Mouse (Mus musculus) forebrain, postnatal 0 days (tissue): ENCODE data around the gene Ogfr. TPM values are rescaled to one million over a fixed set of nuclear protein-coding genes. Genes with fewer than 3 reads are reported as not detected.
A peak's percentile ranks its signal among the peaks of the same experiment; 100 is the strongest.

Experiments used
- ATAC-seq: fragments of 200-750 bp; cut with Nextera tagmentation; 2 replicates; pipeline ENCODE4 v1.8.0; 2017; ENCODE audit warnings: mild to moderate bottlenecking, moderate library complexity
- DNase-seq: peaks from one replicate; pipeline ENCODE4 v3.0.0-alpha.2; 2015
- H3K27ac ChIP-seq: fragments of 300-500 bp; sonication (generic); 2 replicates; pipeline ENCODE4 v1.5.1; 2014; ENCODE audit warnings: low read depth, mild to moderate bottlenecking, antibody characterized with exemption, low read length, moderate library complexity, mixed read lengths
- H3K27me3 ChIP-seq: fragments of 300-500 bp; sonication (generic); 2 replicates; pipeline ENCODE4 v1.6.1; 2014; ENCODE audit warnings: mild to moderate bottlenecking, low read length, mixed read lengths; ENCODE audit not compliant: insufficient read depth
- H3K36me3 ChIP-seq: fragments of 300-500 bp; sonication (generic); 2 replicates; pipeline ENCODE4 v1.6.1; 2014; ENCODE audit warnings: mild to moderate bottlenecking, moderate library complexity; ENCODE audit not compliant: insufficient read depth
- H3K4me1 ChIP-seq: fragments of 300-500 bp; sonication (generic); 2 replicates; pipeline ENCODE4 v1.6.1; 2014; ENCODE audit warnings: antibody characterized with exemption; ENCODE audit not compliant: insufficient read depth
- H3K4me2 ChIP-seq: fragments of 300-500 bp; sonication (generic); 2 replicates; pipeline ENCODE4 v1.6.1; 2014; ENCODE audit warnings: low read depth, mild to moderate bottlenecking, moderate library complexity
- H3K4me3 ChIP-seq: fragments of 300-500 bp; sonication (generic); 2 replicates; pipeline ENCODE4 v1.5.1; 2014; ENCODE audit warnings: low read depth, low read length, mixed read lengths
- H3K9ac ChIP-seq: fragments of 300-500 bp; sonication (generic); 2 replicates; pipeline ENCODE4 v1.6.1; 2014; ENCODE audit warnings: mild to moderate bottlenecking
- H3K9me3 ChIP-seq: fragments of 300-500 bp; sonication (generic); 2 replicates; pipeline ENCODE4 v1.6.1; 2016; ENCODE audit warnings: low read length
- CTCF ChIP-seq: sonication (generic); IDR thresholded peaks from 2 replicates; pipeline ENCODE4 v1.5.1; 2016; ENCODE audit warnings: antibody characterized with exemption, control low read depth, low read depth
- WGBS: fragments of 180-500 bp; shearing (Covaris S2); extraction: QIAGEN DNeasy Blood & Tissue Kit; methylation state at CpG from one replicate; pipeline ENCODE4 v1.1.7; 2014; 5-methylcytosine and 5-hydroxymethylcytosine counted together
- polyA plus RNA-seq: library from polyadenylated mRNA; unstranded; fragments of >200 nt; fragmentation: Nextera tagmentation; extraction: Ambion mirVana; gene quantifications from 2 replicates; pipeline ENCODE4 v1.2.1, GENCODE M21; 2015
- total RNA-seq: library from RNA; depleted of rRNA; stranded (reverse); fragments of >200 nt; gene quantifications from 2 replicates; pipeline ENCODE4 v1.2.3, GENCODE M21; 2014; rRNA removed

Ogfr gene
- total and polyA plus RNA-seq, 2 experiments from 2014 or later = 84.7 to 127 TPM

DNA sequence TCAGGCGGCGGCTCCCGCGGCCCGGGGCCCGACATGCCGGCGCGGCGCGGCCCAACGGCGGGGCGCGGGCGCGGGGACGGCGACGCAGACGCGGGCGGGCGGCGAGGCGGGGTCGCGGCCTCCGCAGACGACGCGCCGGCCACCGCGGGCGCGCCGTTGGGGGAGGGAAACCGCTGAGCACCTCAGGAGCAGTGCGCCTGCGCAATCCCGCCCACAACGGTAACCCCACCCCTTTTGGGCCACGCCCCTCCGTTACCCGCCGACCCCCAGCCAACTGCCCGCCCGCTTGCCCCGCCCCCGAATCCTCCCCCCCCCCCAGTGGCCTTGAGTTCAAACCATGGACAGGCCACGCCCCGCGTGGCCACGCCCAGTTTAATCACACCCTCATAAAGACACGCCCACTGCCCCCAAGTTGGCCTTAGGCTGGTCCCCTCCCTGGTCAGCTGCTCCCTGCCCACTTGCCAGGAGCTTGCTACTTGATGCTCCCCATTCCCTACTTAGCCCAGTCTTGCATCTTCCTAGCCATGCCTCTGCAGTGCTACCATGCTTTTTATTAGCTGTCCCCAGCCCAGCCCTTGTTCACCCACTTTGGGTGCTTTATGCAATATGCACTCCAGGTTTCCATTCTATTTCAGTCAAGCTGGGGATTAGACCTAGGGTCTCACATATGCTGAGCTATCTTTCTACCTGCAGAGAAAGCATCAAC, 53.7 kb downstream of the Ogfr start, which contains the start of gene Tcfl5:
Gene Tcfl5 (minus strand): TSS at position 154 of the 706 bp plus-strand sequence.
- Histone ChIP-seq H3K27me3 (peaks cover 41% of the 10 kb centered on the region), H3K4me1 (no peaks in the 10 kb centered on the region), H3K9ac (no peak within 1 kb of the TSS), H3K4me2 (peak within 1 kb of the TSS; percentile 46), H3K36me3 (no peaks in the 10 kb centered on the region), H3K27ac (no peak within 1 kb of the TSS), H3K9me3 (peaks cover 18% of the 10 kb centered on the region), H3K4me3 (peak within 1 kb of the TSS; percentile 39)
- TF ChIP-seq CTCF = no peak
- DNase-seq = no peak
- ATAC-seq = no peak
- 9% methylated on average over 47 of the region's 56 CpGs for WGBS

DNA sequence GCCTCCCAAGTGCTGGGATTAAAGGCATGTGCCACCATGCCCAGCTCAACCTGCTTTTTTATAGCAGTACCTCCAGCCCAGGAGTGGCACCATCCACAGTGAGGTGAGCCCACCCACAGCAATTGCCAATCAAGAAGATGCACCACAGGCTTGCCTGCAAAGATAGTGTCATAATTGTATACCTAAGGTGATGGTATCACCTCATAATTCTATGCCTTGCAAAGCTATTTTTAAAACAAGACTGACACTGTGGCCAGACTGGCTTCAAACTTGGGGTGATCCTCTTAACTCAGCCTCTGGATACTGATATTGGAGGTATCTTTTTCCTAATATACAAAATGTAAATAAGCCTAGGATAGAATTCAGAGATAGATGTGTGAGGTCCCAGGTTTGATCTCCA, 54.6 kb downstream of the Ogfr start:
- Histone ChIP-seq H3K27ac (no peak overlapping the region), H3K4me1 (no peaks in the 10 kb centered on the region), H3K9me3 (peaks cover 18% of the 10 kb centered on the region), H3K27me3 (peaks cover 41% of the 10 kb centered on the region), H3K36me3 (no peaks in the 10 kb centered on the region), H3K9ac (no peak overlapping the region), H3K4me3 (no peak overlapping the region), H3K4me2 (no peak overlapping the region)
- DNase-seq = no peak
- TF ChIP-seq CTCF = no peak
- ATAC-seq = no peak

Other genes with a start within 250 kb of the Ogfr start
- 1.8 TPM in 2 replicates for gene Slco4a1, start 133.0 kb upstream of the Ogfr start, total RNA-seq
- gene Slco4a1, start 133.0 kb upstream of the Ogfr start, polyA plus RNA-seq = 1.3 and 1.6 TPM in 2 replicates
- gene Ntsr1, start 89.3 kb upstream of the Ogfr start, total RNA-seq = 19.8 and 35.8 TPM in 2 replicates
- 13.2 and 18.1 TPM in 2 replicates for gene Ntsr1, start 89.3 kb upstream of the Ogfr start, polyA plus RNA-seq
- 55.0 and 63.2 TPM in 2 replicates for gene Mrgbp, start 7.9 kb upstream of the Ogfr start, total RNA-seq
- 31.8 and 34.2 TPM in 2 replicates for gene Mrgbp, start 7.9 kb upstream of the Ogfr start, polyA plus RNA-seq
- 42.4 and 47.9 TPM in 2 replicates for gene Col9a3, start 8.5 kb downstream of the Ogfr start, total RNA-seq
- 46.8 and 49.5 TPM in 2 replicates for gene Col9a3, start 8.5 kb downstream of the Ogfr start, polyA plus RNA-seq
- gene Tcfl5, start 53.5 kb downstream of the Ogfr start, total RNA-seq = 5.3 and 5.9 TPM in 2 replicates
- gene Tcfl5, start 53.5 kb downstream of the Ogfr start, polyA plus RNA-seq = 0.88 and 1.2 TPM in 2 replicates
- gene Dido1, start 120.8 kb downstream of the Ogfr start, total RNA-seq = 41.2 and 50.2 TPM in 2 replicates
- gene Dido1, start 120.8 kb downstream of the Ogfr start, polyA plus RNA-seq = 12.2 and 17.6 TPM in 2 replicates
- gene Gid8, start 120.9 kb downstream of the Ogfr start, total RNA-seq = 49.8 and 69.9 TPM in 2 replicates
- 43.6 and 50.6 TPM in 2 replicates for gene Gid8, start 120.9 kb downstream of the Ogfr start, polyA plus RNA-seq
- gene Slc17a9, start 136.0 kb downstream of the Ogfr start, total RNA-seq = 0.10 and 0.38 TPM in 2 replicates
- gene Slc17a9, start 136.0 kb downstream of the Ogfr start, polyA plus RNA-seq = 0.10 and 0.19 TPM in 2 replicates
- gene Bhlhe23, start 187.7 kb downstream of the Ogfr start, total RNA-seq = 0.33 and 0.46 TPM in 2 replicates
- 0.18 and 0.71 TPM in 2 replicates for gene Bhlhe23, start 187.7 kb downstream of the Ogfr start, polyA plus RNA-seq